Mouse (Mus musculus): ENCODE data around the gene Elk3. TPM values are rescaled to one million over a fixed set of nuclear protein-coding genes. Genes with fewer than 3 reads are reported as not detected.

The Elk3 gene
- polyA plus RNA-seq, 1 experiment from 2014 or later, result 11.3 TPM

DNA sequence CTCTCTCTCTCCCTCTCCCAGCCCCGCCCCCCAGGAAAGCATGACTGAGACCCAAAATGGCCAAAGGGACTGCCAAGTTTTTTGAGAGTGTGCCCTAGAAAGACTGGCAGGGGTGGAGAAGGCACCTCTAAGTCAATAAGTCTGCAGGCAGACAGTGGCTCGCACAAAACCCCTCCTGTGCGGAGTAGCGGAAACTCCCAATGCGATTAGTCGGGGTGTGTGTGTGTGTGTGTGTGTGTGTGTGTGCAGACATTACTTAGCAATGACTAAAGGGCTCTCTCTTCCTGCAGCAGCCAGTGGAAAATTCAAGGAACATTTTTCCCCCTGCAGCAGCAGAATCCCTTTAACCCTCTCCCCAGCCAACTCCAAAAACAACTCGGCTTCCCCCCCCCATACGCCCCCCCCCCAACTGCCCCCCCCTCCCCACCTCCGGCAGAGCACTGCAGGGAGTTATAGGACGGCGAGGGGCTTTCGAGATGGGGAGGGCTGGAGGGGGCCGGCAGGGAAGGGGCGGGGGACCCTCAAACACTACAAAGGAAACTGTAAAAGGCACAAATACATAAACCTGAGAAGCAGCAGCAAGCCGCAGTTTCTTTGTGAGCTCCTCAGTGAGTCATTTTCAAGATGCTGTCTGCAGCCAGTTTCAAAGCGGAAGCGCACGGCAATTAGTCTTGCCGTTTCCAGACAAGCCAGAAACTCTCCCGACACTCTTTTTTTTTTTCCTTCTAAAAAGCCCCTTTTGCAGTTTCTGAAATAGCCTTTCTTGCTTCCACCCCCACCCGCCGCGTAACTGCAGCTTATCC lies 1.6 kb downstream of the Elk3 start:
- no peak for TF ChIP-seq CTCF (IDR thresholded peaks at IDR 0.05; ENCODE audit: low read depth)
- TF ChIP-seq EP300 (optimal IDR thresholded peaks at IDR 0.05), result no peak
- Histone ChIP-seq H3K4me3 (ENCODE audit: low read depth, low read length) (peak overlapping the region; percentile 72), H3K9me3 (ENCODE audit: control insufficient read depth, low read length) (no peaks in the 10 kb centered on the region), H3K27me3 (ENCODE audit: control insufficient read depth, insufficient read depth, low read length) (no peaks in the 10 kb centered on the region), H3K9ac (ENCODE audit: low read length) (peak overlapping the region; percentile 89), H3K36me3 (ENCODE audit: control insufficient read depth, insufficient read depth, low read length) (no peaks in the 10 kb centered on the region), H3K4me1 (replicated peaks; ENCODE audit: control insufficient read depth, insufficient read depth) (no peaks in the 10 kb centered on the region), H3K4me2 (replicated peaks; ENCODE audit: low read depth) (peak overlapping the region; percentile 99), H3K27ac (replicated peaks) (peak overlapping the region; percentile 94)
- whole genome bisulfite sequencing, result 2% methylated on average over 16 of the region's 23 CpGs
- peak; percentile 75 for DNase-seq (ENCODE audit: low spot score)
- peak; percentile 60 for ATAC-seq (ENCODE audit: low FRiP score, low TSS enrichment)

DNA sequence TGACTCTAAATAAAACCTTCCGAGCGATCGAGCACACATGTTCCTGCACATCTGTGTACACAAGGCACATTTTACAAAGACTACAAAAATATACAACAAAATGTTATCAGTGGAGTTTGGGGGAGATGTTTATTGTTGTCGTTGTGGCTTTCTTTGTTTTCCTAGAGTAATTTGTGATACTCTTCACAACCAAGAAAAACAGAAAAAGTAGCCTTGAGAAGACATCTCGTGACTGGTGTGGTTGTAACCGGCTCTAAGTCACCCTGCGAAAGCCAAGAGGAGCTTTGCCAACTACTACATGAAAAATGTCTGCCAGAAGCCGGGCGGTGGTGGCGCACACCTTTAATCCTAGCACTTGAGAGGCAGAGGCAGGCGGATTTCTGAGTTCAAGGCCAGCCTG lies 4.6 kb downstream of the Elk3 start:
- no peak for ATAC-seq (ENCODE audit: low FRiP score, low TSS enrichment)
- no peak overlapping the region for H3K27ac ChIP-seq (replicated peaks)
- H3K4me3 ChIP-seq (ENCODE audit: low read depth, low read length), result no peak overlapping the region
- no peaks in the 10 kb centered on the region for H3K27me3 ChIP-seq (ENCODE audit: control insufficient read depth, insufficient read depth, low read length)
- no peak overlapping the region for H3K9ac ChIP-seq (ENCODE audit: low read length)
- H3K36me3 ChIP-seq (ENCODE audit: control insufficient read depth, insufficient read depth, low read length), result no peaks in the 10 kb centered on the region
- no peak for DNase-seq (ENCODE audit: low spot score)
- no peaks in the 10 kb centered on the region for H3K4me1 ChIP-seq (replicated peaks; ENCODE audit: control insufficient read depth, insufficient read depth)
- no peak overlapping the region for H3K4me2 ChIP-seq (replicated peaks; ENCODE audit: low read depth)
- no peak for TF ChIP-seq EP300 (optimal IDR thresholded peaks at IDR 0.05)
- 67% methylated on average over 11 of the region's 11 CpGs for WGBS
- H3K9me3 ChIP-seq (ENCODE audit: control insufficient read depth, low read length), result no peaks in the 10 kb centered on the region

DNA sequence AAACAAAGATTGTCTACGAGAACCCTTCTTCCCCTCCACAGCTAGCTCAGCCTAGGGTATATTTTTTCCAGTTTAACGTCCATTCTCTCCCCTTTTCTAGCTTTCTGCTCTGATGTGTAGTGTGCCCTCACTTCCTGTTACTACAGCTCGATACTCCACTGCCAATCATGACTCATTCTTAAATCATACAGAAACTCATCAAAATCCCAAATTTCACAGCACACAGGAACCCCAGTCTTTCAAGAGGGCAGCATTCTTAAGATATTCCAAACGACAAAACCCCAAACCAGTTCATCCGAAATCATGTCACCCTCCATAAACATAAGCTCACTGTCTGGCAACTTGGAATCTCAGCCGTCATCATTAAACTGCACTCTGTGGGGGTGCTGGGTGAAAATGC lies 5.0 kb downstream of the Elk3 start:
- Histone ChIP-seq H3K4me2 (replicated peaks; ENCODE audit: low read depth) (no peak overlapping the region), H3K4me3 (ENCODE audit: low read depth, low read length) (no peak overlapping the region), H3K4me1 (replicated peaks; ENCODE audit: control insufficient read depth, insufficient read depth) (no peaks in the 10 kb centered on the region), H3K36me3 (ENCODE audit: control insufficient read depth, insufficient read depth, low read length) (no peaks in the 10 kb centered on the region), H3K27me3 (ENCODE audit: control insufficient read depth, insufficient read depth, low read length) (no peaks in the 10 kb centered on the region), H3K27ac (replicated peaks) (no peak overlapping the region), H3K9ac (ENCODE audit: low read length) (no peak overlapping the region), H3K9me3 (ENCODE audit: control insufficient read depth, low read length) (no peaks in the 10 kb centered on the region)
- no peak for DNase-seq (ENCODE audit: low spot score)
- 49% methylated on average over 6 of the region's 6 CpGs for WGBS
- TF ChIP-seq CTCF (IDR thresholded peaks at IDR 0.05; ENCODE audit: low read depth) (no peak), EP300 (optimal IDR thresholded peaks at IDR 0.05) (no peak)
- no peak for ATAC-seq (ENCODE audit: low FRiP score, low TSS enrichment)

DNA sequence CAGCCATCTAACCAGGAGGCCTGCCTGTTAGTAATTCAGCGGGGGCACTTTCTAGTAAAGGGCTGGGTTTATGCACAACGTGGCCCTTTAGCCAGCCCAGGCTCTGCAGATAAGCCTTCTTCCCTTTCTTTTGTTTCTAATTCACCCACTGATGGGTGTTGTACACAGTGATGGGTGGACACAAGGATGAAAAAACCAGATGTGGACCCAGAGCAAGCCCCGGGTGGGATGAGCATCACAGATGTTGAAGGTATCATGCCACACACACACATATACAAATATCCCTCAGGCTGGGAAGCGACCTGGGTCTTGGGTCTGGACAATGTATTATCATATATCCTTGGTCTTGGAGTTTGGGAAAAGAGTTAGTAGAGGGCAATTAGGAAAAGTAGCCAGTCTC lies 7.7 kb downstream of the Elk3 start:
- no peak for ATAC-seq (ENCODE audit: low FRiP score, low TSS enrichment)
- DNase-seq (ENCODE audit: low spot score), result no peak
- H3K4me2 ChIP-seq (replicated peaks; ENCODE audit: low read depth), result no peak overlapping the region
- no peaks in the 10 kb centered on the region for H3K36me3 ChIP-seq (ENCODE audit: control insufficient read depth, insufficient read depth, low read length)
- no peak overlapping the region for H3K9ac ChIP-seq (ENCODE audit: low read length)
- no peaks in the 10 kb centered on the region for H3K9me3 ChIP-seq (ENCODE audit: control insufficient read depth, low read length)
- no peak overlapping the region for H3K27ac ChIP-seq (replicated peaks)
- no peaks in the 10 kb centered on the region for H3K27me3 ChIP-seq (ENCODE audit: control insufficient read depth, insufficient read depth, low read length)
- no peak for TF ChIP-seq CTCF (IDR thresholded peaks at IDR 0.05; ENCODE audit: low read depth)
- no peak for TF ChIP-seq EP300 (optimal IDR thresholded peaks at IDR 0.05)
- no peaks in the 10 kb centered on the region for H3K4me1 ChIP-seq (replicated peaks; ENCODE audit: control insufficient read depth, insufficient read depth)
- no peak overlapping the region for H3K4me3 ChIP-seq (ENCODE audit: low read depth, low read length)
- WGBS, result 73% methylated on average over 4 of the region's 4 CpGs

DNA sequence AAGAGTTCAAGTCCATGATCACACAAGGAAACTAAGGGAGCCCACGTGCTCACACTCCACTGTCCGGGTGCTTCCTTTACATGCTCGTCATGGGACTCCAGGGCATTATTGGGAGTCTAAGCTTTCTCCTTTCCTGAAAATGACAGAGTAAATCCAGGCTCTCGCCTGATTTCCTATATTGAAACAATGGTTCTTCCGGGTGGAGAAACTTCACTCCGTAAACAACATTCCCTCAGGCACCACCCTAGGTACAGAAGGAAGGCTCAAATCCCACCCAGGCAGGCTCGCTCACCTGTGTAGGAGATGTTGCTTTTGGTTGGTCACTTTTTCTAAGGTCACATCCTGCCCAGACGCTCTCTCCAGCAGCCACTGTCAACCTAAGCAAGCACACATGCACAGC lies 9.1 kb downstream of the Elk3 start:
- no peak overlapping the region for H3K4me2 ChIP-seq (replicated peaks; ENCODE audit: low read depth)
- 65% methylated on average over 8 of the region's 8 CpGs for WGBS
- no peak overlapping the region for H3K4me3 ChIP-seq (ENCODE audit: low read depth, low read length)
- no peak for TF ChIP-seq EP300 (optimal IDR thresholded peaks at IDR 0.05)
- no peak for TF ChIP-seq CTCF (IDR thresholded peaks at IDR 0.05; ENCODE audit: low read depth)
- H3K9me3 ChIP-seq (ENCODE audit: control insufficient read depth, low read length), result no peaks in the 10 kb centered on the region
- DNase-seq (ENCODE audit: low spot score) (no peak), ATAC-seq (ENCODE audit: low FRiP score, low TSS enrichment) (no peak)
- no peaks in the 10 kb centered on the region for H3K27me3 ChIP-seq (ENCODE audit: control insufficient read depth, insufficient read depth, low read length)
- H3K36me3 ChIP-seq (ENCODE audit: control insufficient read depth, insufficient read depth, low read length), result no peaks in the 10 kb centered on the region
- 0 out of 2 replicates have a peak overlapping the region, but pooled peaks have one; percentile 13 for H3K27ac ChIP-seq (replicated peaks)
- H3K4me1 ChIP-seq (replicated peaks; ENCODE audit: control insufficient read depth, insufficient read depth), result no peaks in the 10 kb centered on the region
- no peak overlapping the region for H3K9ac ChIP-seq (ENCODE audit: low read length)

DNA sequence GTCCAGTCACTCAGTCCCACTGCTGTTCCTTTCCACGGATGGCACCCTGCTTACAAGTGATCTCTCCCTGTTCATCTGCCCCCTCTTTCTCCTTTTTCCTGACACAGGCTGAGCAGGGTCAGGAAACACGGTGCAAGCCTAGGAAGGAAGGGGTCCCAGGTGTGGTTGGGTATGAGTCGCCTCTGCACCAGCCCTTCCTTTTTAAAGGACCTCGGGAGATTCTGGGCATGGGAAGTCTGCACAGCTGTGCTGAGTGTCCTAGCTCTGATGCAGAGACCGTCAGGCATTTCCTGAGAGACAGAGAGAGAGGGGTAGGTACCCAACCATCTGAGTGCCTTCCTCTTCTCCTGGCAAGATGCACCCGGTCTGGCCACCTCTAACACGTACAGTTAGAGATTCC lies 12.7 kb downstream of the Elk3 start:
- peak overlapping the region; percentile 53 for H3K27ac ChIP-seq (replicated peaks)
- TF ChIP-seq CTCF (IDR thresholded peaks at IDR 0.05; ENCODE audit: low read depth) (no peak), EP300 (optimal IDR thresholded peaks at IDR 0.05) (no peak)

More for the DNA sequence above, 12.7 kb downstream of the Elk3 start:
- ATAC-seq (ENCODE audit: low FRiP score, low TSS enrichment) (0 out of 2 replicates have a peak, but pooled peaks have one; percentile 21), DNase-seq (ENCODE audit: low spot score) (no peak)
- whole genome bisulfite sequencing, result 59% methylated on average over 6 of the region's 7 CpGs
- no peaks in the 10 kb centered on the region for H3K4me1 ChIP-seq (replicated peaks; ENCODE audit: control insufficient read depth, insufficient read depth)
- H3K4me3 ChIP-seq (ENCODE audit: low read depth, low read length), result no peak overlapping the region
- H3K9me3 ChIP-seq (ENCODE audit: control insufficient read depth, low read length), result no peaks in the 10 kb centered on the region
- H3K4me2 ChIP-seq (replicated peaks; ENCODE audit: low read depth), result no peak overlapping the region
- no peaks in the 10 kb centered on the region for H3K27me3 ChIP-seq (ENCODE audit: control insufficient read depth, insufficient read depth, low read length)
- no peak overlapping the region for H3K9ac ChIP-seq (ENCODE audit: low read length)
- H3K36me3 ChIP-seq (ENCODE audit: control insufficient read depth, insufficient read depth, low read length), result no peaks in the 10 kb centered on the region
